23 mouse cellular contexts compared by ENCODE assay signal in the genomic region with DNA sequence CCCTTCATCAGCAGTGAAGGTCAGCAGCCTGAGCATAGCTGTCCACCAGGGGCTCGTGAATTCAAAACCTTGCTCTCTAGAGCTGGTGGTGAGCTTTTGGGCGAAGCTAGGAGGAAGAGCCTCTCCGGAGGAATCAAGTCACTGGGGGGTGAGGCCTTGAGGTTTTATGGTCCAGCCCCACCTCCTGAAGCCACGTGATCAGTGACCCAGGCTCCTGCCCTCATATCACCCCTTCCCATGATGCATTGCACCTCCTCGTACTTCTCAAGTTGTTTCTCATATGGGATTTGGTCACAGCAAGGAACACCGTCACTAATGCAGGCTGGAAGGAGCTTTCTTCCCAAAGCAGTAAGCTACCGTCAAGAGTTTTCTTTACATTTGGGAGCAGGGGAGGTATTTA.
DNase-seq lines count a peak whose midpoint lies in the region; ATAC-seq and TF ChIP-seq lines count a peak whose summit lies in the region.
"Had no signal": no experiment of that assay in that cellular context is flagged by ENCODE, and none has a peak within 500 bp of the region (broad histone marks: within the 10 kb centered on the region; RNA-seq: fewer than 3 reads in every experiment).

No protein-coding gene starts in this region.

- TF ChIP-seq POLR2A in CH12.LX (IDR thresholded peaks at IDR 0.05; ENCODE audit: low read depth, low read length), result no peak
- peak in 1 of 2 experiments; percentile 40; a peak in 1 of 4 replicates for TF ChIP-seq POLR2A in MEL (IDR thresholded peaks at IDR 0.05; ENCODE audit: control insufficient read depth in 1 of 2, insufficient read depth in 1 of 2, low read depth in 1 of 2, low read length in 2 of 2, poor library complexity in 1 of 2)

- H3K4me3 ChIP-seq in CH12.LX (replicated peaks in 1 of 3; ENCODE audit: low read depth in 2 of 3, low read length in 2 of 3, poor library complexity in 1 of 3) (peak overlapping the region in 1 of 3 experiments; percentile 13), MEL (ENCODE audit: control insufficient read depth in 1 of 2, insufficient read depth in 1 of 2, low read depth in 2 of 2, low read length in 2 of 2) (peak overlapping the region; percentile 42 to 73; a peak in 3 of 4 replicates)
- H3K4me3 ChIP-seq in hindbrain, embryonic 16.5 days (ENCODE audit: low read length), result no peak overlapping the region
- H3K4me3 ChIP-seq: embryonic facial prominence, embryonic 10.5 days; forebrain, embryonic 13.5 days; gastrocnemius, adult 2 months; heart, embryonic 10.5 days; hindbrain, embryonic 12.5 days had no signal

- peaks cover 86% of the 10 kb centered on the region for H3K9me3 ChIP-seq in CH12.LX (replicated peaks; ENCODE audit: low read length)
- no peaks in the 10 kb centered on the region for H3K9me3 ChIP-seq in MEL (replicated peaks; ENCODE audit: insufficient read depth, low read length)
- H3K9me3 ChIP-seq in hindbrain, embryonic 16.5 days (ENCODE audit: control insufficient read depth, low read length), result no peaks in the 10 kb centered on the region
- H3K9me3 ChIP-seq: embryonic facial prominence, embryonic 10.5 days; forebrain, embryonic 13.5 days; heart, embryonic 10.5 days; hindbrain, embryonic 12.5 days had no signal

- H3K9ac ChIP-seq in CH12.LX (ENCODE audit: insufficient read depth, low read depth), result no peak overlapping the region
- H3K9ac ChIP-seq in MEL (ENCODE audit: control insufficient read depth, low read depth, low read length, poor library complexity, severe bottlenecking), result peak overlapping the region; percentile 48; the same call in 1 of the 2 replicates
- no peak overlapping the region for H3K9ac ChIP-seq in hindbrain, embryonic 16.5 days (ENCODE audit: low read depth, low read length)
- H3K9ac ChIP-seq: forebrain, embryonic 13.5 days; forebrain, postnatal 0 days; hindbrain, embryonic 12.5 days had no signal

- dilution Hi-C loops in CH12.LX (cut with MboI; ENCODE audit: extremely low pct_ligation_motif_present, extremely low pct_unique_long_range_greater_than_20kb, low sequenced_read_pairs), result no loop called here

- ATAC-seq in common myeloid progenitor, adult 5-6 weeks (replicated peaks; ENCODE audit: low read depth, poor library complexity, severe bottlenecking), result peak; percentile 54; the same call in 1 of the 2 replicates
- no peak for ATAC-seq in hindbrain, embryonic 16.5 days
- ATAC-seq: activated CD4-positive, CD25-positive, alpha-beta regulatory T cell, adult 4 months; forebrain, embryonic 13.5 days; forebrain, postnatal 0 days; hindbrain, postnatal 0 days had no signal

- no peaks in the 10 kb centered on the region for H3K79me2 ChIP-seq in CH12.LX (replicated peaks; ENCODE audit: control insufficient read depth, extremely low read depth, insufficient read depth, poor library complexity, severe bottlenecking)
- no peaks in the 10 kb centered on the region for H3K79me2 ChIP-seq in MEL (ENCODE audit: control insufficient read depth, insufficient read depth, low read length, poor library complexity)

- no peak overlapping the region for H3K4me2 ChIP-seq in CH12.LX (ENCODE audit: insufficient read depth, low read depth, poor library complexity, severe bottlenecking)
- no peak overlapping the region for H3K4me2 ChIP-seq in hindbrain, embryonic 16.5 days (ENCODE audit: low read length)
- H3K4me2 ChIP-seq: forebrain, embryonic 13.5 days; hindbrain, embryonic 12.5 days had no signal

- no peak for TF ChIP-seq RAD21 in CH12.LX (IDR thresholded peaks at IDR 0.05; ENCODE audit: low read depth, low read length)
- no peak for TF ChIP-seq RAD21 in MEL (IDR thresholded peaks at IDR 0.05; ENCODE audit: low read depth, low read length)

- H3K27me3 ChIP-seq in CH12.LX (replicated peaks) (no peaks in the 10 kb centered on the region), MEL (ENCODE audit: control insufficient read depth in 1 of 2, insufficient read depth in 2 of 2, low read length in 2 of 2) (no peaks in the 10 kb centered on the region)
- H3K27me3 ChIP-seq in hindbrain, embryonic 16.5 days (replicated peaks; ENCODE audit: control insufficient read depth, insufficient read depth, low read length), result no peaks in the 10 kb centered on the region
- H3K27me3 ChIP-seq: forebrain, embryonic 13.5 days had no signal

- TF ChIP-seq EP300 in CH12.LX (IDR thresholded peaks at IDR 0.05; ENCODE audit: low read length) (no peak), MEL (IDR thresholded peaks at IDR 0.05; ENCODE audit: low read depth in 1 of 2, low read length in 2 of 2) (no peak)

- TF ChIP-seq CTCF in CH12.LX (conservative IDR thresholded peaks at IDR 0.05 in 1 of 2, IDR thresholded peaks at IDR 0.05 in 1 of 2; ENCODE audit: low read depth in 2 of 2, low read length in 2 of 2) (no peak), MEL (IDR thresholded peaks at IDR 0.05 in 2 of 3, conservative IDR thresholded peaks at IDR 0.05 in 1 of 3; ENCODE audit: control insufficient read depth in 1 of 3, insufficient read depth in 1 of 3, low read depth in 2 of 3, low read length in 3 of 3, poor library complexity in 1 of 3, severe bottlenecking in 1 of 3) (no peak)

- in situ Hi-C loops in CH12.LX (cut with MboI; ENCODE audit: low pct_ligation_motif_present, low pct_unique_long_range_greater_than_20kb, low sequenced_read_pairs), result no loop called here

- H3K27ac ChIP-seq in CH12.LX (ENCODE audit: insufficient read depth, low read depth) (no peak overlapping the region), MEL (ENCODE audit: control insufficient read depth, low read depth, low read length) (no peak overlapping the region)
- H3K27ac ChIP-seq in hindbrain, embryonic 16.5 days (ENCODE audit: low read depth, low read length), result no peak overlapping the region
- H3K27ac ChIP-seq: embryonic facial prominence, embryonic 10.5 days; forebrain, embryonic 13.5 days; gastrocnemius, adult 2 months; heart, embryonic 10.5 days; hindbrain, embryonic 12.5 days; hindbrain, postnatal 0 days had no signal

- H3K4me1 ChIP-seq in CH12.LX (ENCODE audit: control insufficient read depth in 1 of 2, insufficient read depth in 2 of 2), result no peaks in the 10 kb centered on the region
- H3K4me1 ChIP-seq in MEL (ENCODE audit: control insufficient read depth in 1 of 2, insufficient read depth in 2 of 2, low read length in 2 of 2), result no peaks in the 10 kb centered on the region; a peak in 1 of 4 replicates
- H3K4me1 ChIP-seq in hindbrain, embryonic 16.5 days (ENCODE audit: control insufficient read depth, insufficient read depth, low read depth, low read length), result no peaks in the 10 kb centered on the region
- H3K4me1 ChIP-seq: embryonic facial prominence, embryonic 10.5 days; hindbrain, embryonic 12.5 days had no signal

- H3K36me3 ChIP-seq in CH12.LX (replicated peaks in 1 of 2; ENCODE audit: control insufficient read depth in 1 of 2, insufficient read depth in 1 of 2, low read length in 1 of 2), result no peaks in the 10 kb centered on the region
- H3K36me3 ChIP-seq in MEL (ENCODE audit: control insufficient read depth in 1 of 2, insufficient read depth in 2 of 2, low read length in 2 of 2), result no peaks in the 10 kb centered on the region
- no peaks in the 10 kb centered on the region for H3K36me3 ChIP-seq in hindbrain, embryonic 16.5 days (ENCODE audit: control insufficient read depth, insufficient read depth, low read length)
- H3K36me3 ChIP-seq: embryonic facial prominence, embryonic 10.5 days; heart, embryonic 10.5 days; hindbrain, embryonic 12.5 days had no signal

- DNase-seq in CH12.LX (ENCODE audit: extremely low read depth) (no peak), MEL (ENCODE audit: low read depth, low spot score) (peak; percentile 53)
- no peak for DNase-seq in ovary, postnatal 36 days (ENCODE audit: low spot score)
- no peak for DNase-seq in B cell, adult 2 months
- DNase-seq: adrenal gland, postnatal 25 days; cerebellum, adult 11-12 months; cerebellum, adult 9-10 months; cerebellum, postnatal 25 days; forebrain, postnatal 0 days; gastrocnemius, adult 2 months; gastrocnemius, postnatal 36 days; heart, adult 18-20 months; heart, postnatal 10 days; heart, postnatal 4 days; kidney, adult 11 months had no signal

- WGBS in hindbrain, embryonic 16.5 days, result 73% methylated on average over 7 of the region's 7 CpGs

TF ChIP-seq in CH12.LX, 34 proteins besides CTCF, POLR2A, EP300 and RAD21:
- TF ChIP-seq ZNF384 (IDR thresholded peaks at IDR 0.05; ENCODE audit: low read depth, low read length), result no peak
- TF ChIP-seq TBP (conservative IDR thresholded peaks at IDR 0.05; ENCODE audit: low read depth, low read length), result 0 out of 2 replicates have a peak, but pooled peaks have one; percentile 18

TF ChIP-seq in MEL, 35 proteins besides CTCF, POLR2A, EP300 and RAD21:
- 0 out of 2 replicates have a peak, but pooled peaks have one; percentile 39 for TF ChIP-seq TBP (IDR thresholded peaks at IDR 0.05; ENCODE audit: low read depth, low read length)
- TF ChIP-seq USF1 (IDR thresholded peaks at IDR 0.05; ENCODE audit: low read depth, low read length), result peak; percentile 89
- 0 out of 2 replicates have a peak, but pooled peaks have one; percentile 29 for TF ChIP-seq NELFE (IDR thresholded peaks at IDR 0.05; ENCODE audit: low read depth, low read length)
- TF ChIP-seq SIN3A (IDR thresholded peaks at IDR 0.05; ENCODE audit: low read length), result no peak
- TF ChIP-seq USF2 (IDR thresholded peaks at IDR 0.05; ENCODE audit: borderline replicate concordance in 1 of 2, insufficient read depth in 1 of 2, low read depth in 1 of 2, low read length in 2 of 2), result 0 out of 4 replicates have a peak, but pooled peaks of 1 of the 2 experiments have one; percentile 41
